Mouse (Mus musculus): ENCODE measurements around the gene Rnf130. TPM values are rescaled to one million over a fixed set of nuclear protein-coding genes. Genes with fewer than 3 reads are reported as not detected.

Gene Rnf130
- polyA plus RNA-seq, 1 experiment, result 33.0 TPM

GRCm38 (mm10) chr11:50026521-50027090 is 1.5 kb downstream of the Rnf130 start:
- no peak for TF ChIP-seq CTCF (IDR thresholded peaks at IDR 0.05; ENCODE audit: control insufficient read depth, insufficient read depth, low read length)
- no peak for TF ChIP-seq POLR2A (IDR thresholded peaks at IDR 0.05; ENCODE audit: borderline replicate concordance, control insufficient read depth, low read depth, low read length)
- 3% methylated on average over 3 of the region's 3 CpGs for WGBS
- Histone ChIP-seq H3K4me3 (replicated peaks; ENCODE audit: control insufficient read depth, low read depth, low read length) (peak overlapping the region; percentile 82), H3K27ac (ENCODE audit: control insufficient read depth, insufficient read depth, low read depth, low read length, poor library complexity) (no peak overlapping the region; the same call in 1 of the 2 replicates), H3K4me1 (ENCODE audit: control insufficient read depth, insufficient read depth, low read length) (no peaks in the 10 kb centered on the region; the same call in 1 of the 2 replicates)

GRCm38 (mm10) chr11:50028416-50028815 is 3.3 kb downstream of the Rnf130 start:
- TF ChIP-seq CTCF (IDR thresholded peaks at IDR 0.05; ENCODE audit: control insufficient read depth, insufficient read depth, low read length), result no peak
- TF ChIP-seq POLR2A (IDR thresholded peaks at IDR 0.05; ENCODE audit: borderline replicate concordance, control insufficient read depth, low read depth, low read length), result no peak
- no peak overlapping the region for H3K4me3 ChIP-seq (replicated peaks; ENCODE audit: control insufficient read depth, low read depth, low read length)
- H3K27ac ChIP-seq (ENCODE audit: control insufficient read depth, insufficient read depth, low read depth, low read length, poor library complexity), result no peak overlapping the region
- no peaks in the 10 kb centered on the region; the same call in 1 of the 2 replicates for H3K4me1 ChIP-seq (ENCODE audit: control insufficient read depth, insufficient read depth, low read length)

- no peak overlapping the region for H3K4me3 ChIP-seq (replicated peaks; ENCODE audit: control insufficient read depth, low read depth, low read length)
- TF ChIP-seq POLR2A (IDR thresholded peaks at IDR 0.05; ENCODE audit: borderline replicate concordance, control insufficient read depth, low read depth, low read length) (no peak), CTCF (IDR thresholded peaks at IDR 0.05; ENCODE audit: control insufficient read depth, insufficient read depth, low read length) (no peak)
- no peak overlapping the region for H3K27ac ChIP-seq (ENCODE audit: control insufficient read depth, insufficient read depth, low read depth, low read length, poor library complexity)
- H3K4me1 ChIP-seq (ENCODE audit: control insufficient read depth, insufficient read depth, low read length), result peaks cover 1% of the 10 kb centered on the region; the same call in 1 of the 2 replicates
Observed at GRCm38 (mm10) chr11:50034155-50034554, 9.0 kb downstream of the Rnf130 start.

DNA sequence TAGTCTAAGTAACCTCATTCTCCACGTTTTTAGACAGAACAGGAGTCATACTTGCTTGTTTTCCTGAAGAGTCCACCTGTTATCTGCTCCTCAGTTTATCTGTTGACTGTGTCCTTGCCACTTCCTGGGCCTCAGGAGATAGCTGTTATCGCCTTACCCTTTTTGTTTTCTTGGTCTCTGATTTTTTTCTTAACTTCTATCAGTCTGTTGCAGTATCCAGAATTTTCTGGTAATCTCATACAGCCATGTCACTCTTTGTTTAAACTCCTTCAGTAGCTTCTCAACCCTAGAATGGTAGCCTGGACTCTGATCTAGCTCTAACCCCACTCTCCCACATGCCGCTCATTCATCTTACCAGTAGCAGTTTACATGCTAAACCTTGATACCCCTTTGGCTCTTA is 10.6 kb downstream of the Rnf130 start:
- peaks cover 2% of the 10 kb centered on the region; the same call in 1 of the 2 replicates for H3K4me1 ChIP-seq (ENCODE audit: control insufficient read depth, insufficient read depth, low read length)
- 56% methylated on average over 3 of the region's 3 CpGs for WGBS
- no peak overlapping the region for H3K27ac ChIP-seq (ENCODE audit: control insufficient read depth, insufficient read depth, low read depth, low read length, poor library complexity)
- TF ChIP-seq POLR2A (IDR thresholded peaks at IDR 0.05; ENCODE audit: borderline replicate concordance, control insufficient read depth, low read depth, low read length), result no peak
- TF ChIP-seq CTCF (IDR thresholded peaks at IDR 0.05; ENCODE audit: control insufficient read depth, insufficient read depth, low read length), result no peak
- no peak overlapping the region for H3K4me3 ChIP-seq (replicated peaks; ENCODE audit: control insufficient read depth, low read depth, low read length)

- no peak overlapping the region for H3K4me3 ChIP-seq (replicated peaks; ENCODE audit: control insufficient read depth, low read depth, low read length)
- H3K4me1 ChIP-seq (ENCODE audit: control insufficient read depth, insufficient read depth, low read length), result peaks cover 3% of the 10 kb centered on the region; the same call in 1 of the 2 replicates
- TF ChIP-seq CTCF (IDR thresholded peaks at IDR 0.05; ENCODE audit: control insufficient read depth, insufficient read depth, low read length) (no peak), POLR2A (IDR thresholded peaks at IDR 0.05; ENCODE audit: borderline replicate concordance, control insufficient read depth, low read depth, low read length) (no peak)
- 52% methylated on average over 4 of the region's 4 CpGs for WGBS
- no peak overlapping the region for H3K27ac ChIP-seq (ENCODE audit: control insufficient read depth, insufficient read depth, low read depth, low read length, poor library complexity)
Observed at GRCm38 (mm10) chr11:50036781-50037460, 11.8 kb downstream of the Rnf130 start.

DNA sequence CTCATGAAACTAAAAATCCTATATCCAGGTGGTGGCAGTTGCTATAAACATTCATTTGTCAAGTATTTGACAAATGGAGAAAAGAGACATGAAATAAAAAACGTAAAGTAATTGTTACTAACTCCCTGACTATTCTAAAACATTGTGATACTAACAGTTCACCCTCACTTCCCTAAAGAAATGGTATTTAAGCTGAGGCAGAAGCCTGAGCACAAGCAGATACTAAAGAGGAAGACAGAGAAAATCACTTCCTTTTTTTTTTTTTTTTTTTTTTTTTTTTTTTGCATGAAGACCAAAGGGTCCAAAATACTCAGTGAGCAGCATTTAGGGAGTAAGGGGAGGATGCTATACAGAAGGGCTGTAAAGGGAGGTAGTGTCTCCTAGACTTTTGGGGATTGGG is 13.6 kb downstream of the Rnf130 start:
- H3K4me1 ChIP-seq (ENCODE audit: control insufficient read depth, insufficient read depth, low read length), result peaks cover 3% of the 10 kb centered on the region; the same call in 1 of the 2 replicates
- TF ChIP-seq POLR2A (IDR thresholded peaks at IDR 0.05; ENCODE audit: borderline replicate concordance, control insufficient read depth, low read depth, low read length) (no peak), CTCF (IDR thresholded peaks at IDR 0.05; ENCODE audit: control insufficient read depth, insufficient read depth, low read length) (no peak)
- no peak overlapping the region for H3K4me3 ChIP-seq (replicated peaks; ENCODE audit: control insufficient read depth, low read depth, low read length)
- 8% methylated on average over 1 of the region's 1 CpGs for WGBS
- no peak overlapping the region; the same call in 1 of the 2 replicates for H3K27ac ChIP-seq (ENCODE audit: control insufficient read depth, insufficient read depth, low read depth, low read length, poor library complexity)

DNA sequence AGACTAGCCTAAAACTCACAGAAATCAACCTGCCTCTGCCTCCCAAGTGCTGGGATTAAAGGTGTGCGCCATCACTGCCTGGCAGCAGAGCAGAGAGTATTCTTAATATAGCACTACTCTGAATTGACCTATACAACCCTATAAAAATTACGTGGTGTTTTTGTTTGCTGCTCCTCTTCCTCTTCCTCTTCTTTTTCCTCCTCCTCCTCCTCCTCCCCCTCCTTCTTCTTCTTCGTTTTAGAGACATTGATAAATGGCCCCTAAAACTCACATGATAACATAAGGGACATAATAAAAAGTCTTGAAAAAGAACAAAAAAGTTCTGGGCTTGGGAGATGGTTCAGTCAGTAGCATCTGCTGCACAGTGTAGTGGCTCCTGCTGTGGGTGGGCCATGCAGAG is 16.0 kb downstream of the Rnf130 start:
- Histone ChIP-seq H3K4me1 (ENCODE audit: control insufficient read depth, insufficient read depth, low read length) (peaks cover 3% of the 10 kb centered on the region; the same call in 1 of the 2 replicates), H3K27ac (ENCODE audit: control insufficient read depth, insufficient read depth, low read depth, low read length, poor library complexity) (no peak overlapping the region), H3K4me3 (replicated peaks; ENCODE audit: control insufficient read depth, low read depth, low read length) (no peak overlapping the region)
- 37% methylated on average over 3 of the region's 3 CpGs for WGBS
- TF ChIP-seq POLR2A (IDR thresholded peaks at IDR 0.05; ENCODE audit: borderline replicate concordance, control insufficient read depth, low read depth, low read length) (no peak), CTCF (IDR thresholded peaks at IDR 0.05; ENCODE audit: control insufficient read depth, insufficient read depth, low read length) (no peak)

- Histone ChIP-seq H3K4me1 (ENCODE audit: control insufficient read depth, insufficient read depth, low read length) (peaks cover 5% of the 10 kb centered on the region; the same call in 1 of the 2 replicates), H3K27ac (ENCODE audit: control insufficient read depth, insufficient read depth, low read depth, low read length, poor library complexity) (no peak overlapping the region; the same call in 1 of the 2 replicates), H3K4me3 (replicated peaks; ENCODE audit: control insufficient read depth, low read depth, low read length) (no peak overlapping the region)
- 28% methylated on average over 4 of the region's 4 CpGs for WGBS
- TF ChIP-seq CTCF (IDR thresholded peaks at IDR 0.05; ENCODE audit: control insufficient read depth, insufficient read depth, low read length) (no peak), POLR2A (IDR thresholded peaks at IDR 0.05; ENCODE audit: borderline replicate concordance, control insufficient read depth, low read depth, low read length) (no peak)
Observed at GRCm38 (mm10) chr11:50042345-50042997, 17.3 kb downstream of the Rnf130 start.
